Mouse (Mus musculus): ENCODE measurements around the gene Coq8b.

Gene Coq8b

DNA sequence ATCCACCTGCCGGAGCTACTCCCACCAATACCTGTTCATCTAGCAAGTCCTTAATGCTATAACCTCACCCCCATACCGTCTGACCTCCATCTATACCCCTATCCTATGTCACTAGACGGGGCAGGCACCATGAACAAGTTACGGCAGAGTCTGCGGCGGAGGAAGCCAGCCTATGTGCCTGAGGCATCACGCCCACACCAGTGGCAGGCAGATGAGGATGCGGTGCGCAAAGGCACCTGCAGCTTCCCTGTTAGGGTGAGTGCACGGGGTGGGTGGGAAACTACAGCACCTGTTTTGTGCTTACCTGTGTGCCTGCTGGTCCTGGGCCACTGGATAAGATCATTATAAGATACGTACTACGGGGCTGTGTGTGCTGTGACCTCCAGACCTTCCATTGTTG lies 31.9 kb downstream of the Coq8b start:
- ATAC-seq (ENCODE audit: insufficient number of reproducible peaks, low FRiP score, low TSS enrichment) = no peak

- ATAC-seq (ENCODE audit: insufficient number of reproducible peaks, low FRiP score, low TSS enrichment) = no peak
These were observed 33.8 kb downstream of the Coq8b start for GRCm38 (mm10) chr7:27266515-27267128.

DNA sequence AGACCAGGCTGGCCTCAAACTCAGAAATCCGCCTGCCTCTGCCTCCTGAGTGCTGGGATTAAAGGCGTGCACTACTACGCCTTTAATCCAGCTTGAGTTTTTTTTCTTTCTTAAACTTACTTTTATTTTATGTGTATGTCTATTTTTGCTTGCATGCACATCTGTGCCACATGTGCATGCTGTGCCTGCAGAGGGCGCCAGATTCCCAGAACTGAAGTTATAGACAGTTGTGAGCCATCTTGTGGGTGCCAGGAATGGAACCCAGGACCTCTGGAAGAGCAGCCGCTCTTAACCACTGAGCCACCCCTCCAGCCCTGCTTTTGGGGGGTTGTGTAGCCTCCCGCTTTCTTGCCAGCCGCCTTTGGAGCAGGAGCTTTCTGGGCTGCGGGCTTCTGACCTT lies 38.6 kb downstream of the Coq8b start:
- ATAC-seq (ENCODE audit: insufficient number of reproducible peaks, low FRiP score, low TSS enrichment) = no peak

DNA sequence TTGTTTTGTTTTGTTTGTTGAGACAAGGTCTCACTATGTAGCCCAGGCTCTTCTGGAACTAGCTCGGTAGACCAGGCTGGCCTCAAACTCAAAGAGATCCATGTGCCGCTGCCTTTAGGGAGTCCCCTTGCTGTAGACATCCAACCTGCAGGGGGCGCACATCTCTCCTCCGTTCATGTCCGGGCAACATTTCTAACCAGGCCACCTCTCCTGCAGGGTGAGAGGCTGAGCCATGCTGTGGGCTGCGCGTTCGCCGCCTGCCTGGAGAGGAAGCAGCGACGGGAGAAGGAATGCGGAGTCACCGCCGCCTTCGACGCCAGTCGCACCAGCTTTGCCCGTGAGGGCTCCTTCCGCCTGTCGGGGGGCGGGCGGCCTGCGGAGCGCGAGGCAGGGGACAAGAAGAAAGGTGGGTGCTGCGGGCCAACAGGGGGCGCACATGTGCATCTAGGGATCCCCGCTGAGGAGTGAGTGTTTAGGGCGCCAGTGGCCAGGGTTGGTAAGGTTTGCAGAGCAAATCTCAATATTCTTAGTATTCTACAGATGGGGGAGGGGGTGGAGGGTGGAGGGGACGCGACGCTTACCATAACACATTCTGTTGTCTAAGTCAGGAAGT lies 41.0 kb downstream of the Coq8b start:
- ATAC-seq (ENCODE audit: insufficient number of reproducible peaks, low FRiP score, low TSS enrichment) = no peak

GRCm38 (mm10) chr7:27274916-27275315 lies 42.1 kb downstream of the Coq8b start:
- ATAC-seq (ENCODE audit: insufficient number of reproducible peaks, low FRiP score, low TSS enrichment) = no peak

- ATAC-seq (ENCODE audit: insufficient number of reproducible peaks, low FRiP score, low TSS enrichment) = no peak
These were observed 43.2 kb downstream of the Coq8b start for GRCm38 (mm10) chr7:27276021-27276420.

DNA sequence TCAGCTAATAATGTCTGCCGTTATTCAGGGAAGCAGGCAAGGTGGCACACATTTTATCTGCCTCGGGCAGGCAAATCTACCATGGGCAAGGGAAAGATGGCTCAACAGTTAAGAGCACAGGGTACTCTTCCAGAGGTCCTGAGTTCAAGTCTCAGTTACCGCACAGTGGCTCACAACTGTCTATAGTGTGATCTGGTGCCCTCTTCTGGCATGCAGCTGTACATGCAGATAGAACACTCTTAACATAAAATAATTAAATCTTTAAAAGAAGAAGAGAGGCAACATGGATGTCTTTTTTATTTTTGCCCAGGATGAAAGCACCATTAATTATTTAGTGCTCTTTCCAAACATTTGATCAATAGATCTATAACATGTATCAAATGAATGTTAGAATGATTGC lies 44.4 kb downstream of the Coq8b start:
- no peak for ATAC-seq (ENCODE audit: insufficient number of reproducible peaks, low FRiP score, low TSS enrichment)

DNA sequence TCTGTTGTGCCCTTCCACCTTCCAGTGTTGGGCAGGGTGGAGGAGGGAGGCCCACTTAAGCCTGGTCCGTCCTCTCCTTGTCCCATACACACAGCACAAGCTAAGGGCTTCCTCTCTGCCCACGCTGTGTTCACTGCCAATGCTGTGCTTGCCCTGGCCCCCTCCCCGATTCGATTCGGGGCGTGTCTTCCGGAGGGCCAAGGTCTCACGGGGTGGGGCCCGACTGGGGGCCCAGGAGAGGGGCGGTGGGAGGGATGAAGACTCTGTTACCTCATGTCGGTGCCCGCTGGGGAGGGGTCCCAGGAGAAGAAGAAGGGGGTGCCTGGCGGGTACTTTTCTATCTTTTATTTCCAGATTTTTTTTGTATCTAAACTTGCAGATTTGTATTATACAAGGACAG lies 48.9 kb downstream of the Coq8b start:
- no peak for ATAC-seq (ENCODE audit: insufficient number of reproducible peaks, low FRiP score, low TSS enrichment)

- ATAC-seq (ENCODE audit: insufficient number of reproducible peaks, low FRiP score, low TSS enrichment) = no peak
These were observed 49.4 kb downstream of the Coq8b start for GRCm38 (mm10) chr7:27282225-27282624.

DNA sequence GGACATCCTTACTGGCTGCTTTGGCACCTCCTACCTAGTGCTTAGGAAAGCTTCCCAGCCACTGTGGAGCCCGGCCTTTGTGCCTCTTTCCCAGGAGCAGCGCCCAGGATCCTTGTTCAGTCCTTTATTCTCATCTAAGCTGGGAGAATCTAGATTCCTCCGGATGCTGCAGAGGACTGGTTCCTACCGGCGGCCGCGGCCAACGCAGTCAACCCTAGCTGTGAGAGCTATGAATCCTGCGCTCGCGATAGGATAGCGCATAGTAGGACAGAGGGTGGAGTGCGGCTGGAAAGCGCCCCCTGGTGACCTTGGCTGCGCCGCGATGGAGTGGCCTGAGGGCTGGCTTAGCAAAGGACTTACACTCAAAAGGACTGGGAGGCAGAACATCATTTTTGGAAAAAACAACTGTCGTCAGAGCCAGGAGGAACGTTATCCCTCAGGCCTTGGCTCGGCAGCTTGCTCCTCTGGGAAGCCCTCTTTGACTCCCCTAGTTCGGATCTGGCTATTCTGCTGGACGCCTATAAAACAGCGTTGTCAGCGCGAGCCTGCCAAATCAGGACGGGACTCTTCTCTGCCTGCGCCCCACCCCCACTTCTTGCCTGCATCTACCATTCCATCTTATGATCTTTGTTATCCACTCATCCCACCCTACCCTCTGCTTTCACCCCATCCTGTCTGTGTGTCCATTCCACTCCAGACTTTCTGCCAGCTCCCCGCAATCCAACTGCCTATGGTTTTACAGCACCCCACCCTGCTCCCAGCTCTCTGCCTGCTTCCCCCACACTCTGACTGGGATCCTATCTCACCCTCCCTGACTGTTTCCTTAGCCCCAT lies 52.3 kb downstream of the Coq8b start:
- ATAC-seq (ENCODE audit: insufficient number of reproducible peaks, low FRiP score, low TSS enrichment) = no peak

DNA sequence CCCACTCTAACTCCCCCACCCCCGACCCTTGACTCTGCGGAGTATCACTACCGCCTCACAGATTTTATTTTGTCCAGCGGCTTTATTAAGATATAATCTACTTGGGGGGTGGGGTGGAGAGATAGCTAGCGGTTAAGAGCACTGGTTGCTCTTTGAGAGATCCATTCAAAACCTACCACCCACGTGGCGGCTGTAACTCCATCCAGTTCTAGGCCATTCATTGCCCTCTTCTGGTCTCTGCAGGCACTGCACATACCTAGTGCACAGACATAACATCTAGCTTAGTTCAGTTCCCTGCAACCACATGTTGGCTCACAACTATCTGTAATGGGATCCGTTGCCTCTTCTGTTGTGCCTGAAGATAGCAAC lies 52.9 kb downstream of the Coq8b start:
- 0 out of 2 replicates have a peak, but pooled peaks have one; percentile 40 for ATAC-seq (ENCODE audit: insufficient number of reproducible peaks, low FRiP score, low TSS enrichment)

GRCm38 (mm10) chr7:27288732-27289131 lies 55.9 kb downstream of the Coq8b start:
- no peak for ATAC-seq (ENCODE audit: insufficient number of reproducible peaks, low FRiP score, low TSS enrichment)

GRCm38 (mm10) chr7:27290555-27290954 lies 57.7 kb downstream of the Coq8b start:
- ATAC-seq (ENCODE audit: insufficient number of reproducible peaks, low FRiP score, low TSS enrichment) = no peak

DNA sequence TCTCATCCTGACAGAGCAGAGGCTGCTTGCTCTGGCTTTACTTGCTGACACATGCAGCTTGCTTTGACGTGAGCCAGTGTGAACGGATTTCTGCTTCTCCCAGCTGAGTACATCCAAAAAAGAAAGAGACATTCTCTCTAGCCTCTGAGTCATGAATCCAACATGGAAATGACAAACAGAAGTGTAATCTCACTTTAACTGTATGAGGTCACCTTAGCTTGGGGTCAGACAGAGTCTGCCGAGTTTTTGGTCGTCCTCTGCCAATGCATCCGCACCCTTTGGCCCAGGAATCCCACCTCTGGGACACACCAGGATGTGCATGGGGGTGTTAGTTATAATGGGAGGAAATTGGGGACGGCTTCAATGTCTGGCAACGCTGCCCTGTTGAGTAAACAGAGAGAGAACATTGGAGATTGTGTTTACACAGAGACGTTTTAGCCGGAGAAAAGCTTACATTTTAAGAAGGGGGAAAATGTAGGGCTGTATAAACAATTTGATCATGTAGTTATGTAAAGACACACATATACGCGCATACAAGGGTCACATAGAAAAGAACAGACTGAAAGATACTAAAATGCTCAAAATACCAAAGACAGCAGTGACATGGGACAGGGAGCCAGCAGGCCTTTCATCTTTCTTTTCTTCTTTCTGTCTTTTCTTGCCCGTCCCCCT lies 59.1 kb downstream of the Coq8b start:
- ATAC-seq (ENCODE audit: insufficient number of reproducible peaks, low FRiP score, low TSS enrichment) = no peak

GRCm38 (mm10) chr7:27295956-27296355 lies 63.1 kb downstream of the Coq8b start:
- no peak for ATAC-seq (ENCODE audit: insufficient number of reproducible peaks, low FRiP score, low TSS enrichment)

- ATAC-seq (ENCODE audit: insufficient number of reproducible peaks, low FRiP score, low TSS enrichment) = no peak
These were observed 63.7 kb downstream of the Coq8b start for GRCm38 (mm10) chr7:27296518-27296917.

- ATAC-seq (ENCODE audit: insufficient number of reproducible peaks, low FRiP score, low TSS enrichment) = no peak
These were observed 65.3 kb downstream of the Coq8b start for GRCm38 (mm10) chr7:27298033-27298610.

DNA sequence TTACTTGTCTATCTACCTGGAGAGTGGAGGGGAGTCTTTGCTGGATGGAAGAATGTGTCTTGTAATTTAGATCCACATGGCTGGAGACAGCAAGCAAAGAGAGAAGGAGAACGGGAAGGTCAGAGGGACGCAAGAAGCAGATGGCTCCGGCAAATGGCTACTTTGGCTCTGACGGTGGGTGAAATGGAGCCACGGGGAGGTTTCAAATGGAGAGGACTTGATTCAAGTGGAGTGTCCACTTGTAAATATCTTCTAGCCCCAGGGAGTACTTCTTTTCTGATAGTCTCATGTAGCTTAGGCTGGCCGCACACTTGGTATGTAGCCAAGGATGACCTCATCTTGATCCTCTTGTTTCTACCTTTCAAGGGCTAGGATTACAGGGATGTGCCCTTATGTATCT lies 66.0 kb downstream of the Coq8b start:
- no peak for ATAC-seq (ENCODE audit: insufficient number of reproducible peaks, low FRiP score, low TSS enrichment)

GRCm38 (mm10) chr7:27300351-27300750 lies 67.5 kb downstream of the Coq8b start:
- ATAC-seq (ENCODE audit: insufficient number of reproducible peaks, low FRiP score, low TSS enrichment) = no peak

DNA sequence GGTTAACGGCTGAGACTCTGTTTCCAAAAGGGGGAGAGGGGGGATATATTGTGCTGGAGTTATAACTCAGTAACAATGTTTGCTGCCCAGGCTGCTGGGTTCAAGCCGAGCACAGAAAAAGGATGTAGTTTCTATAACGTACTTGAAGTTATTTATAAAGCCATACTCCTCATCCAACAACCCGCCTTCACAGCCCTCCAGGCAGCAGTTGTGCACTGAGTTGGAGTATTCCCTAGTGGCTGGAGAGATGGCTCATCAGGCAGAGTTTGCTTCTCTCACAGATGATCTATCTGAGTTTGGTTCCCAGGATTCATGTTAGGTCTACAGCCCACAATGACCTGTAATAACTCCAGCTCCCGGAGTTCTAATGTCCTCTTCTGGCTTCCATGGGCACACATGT lies 68.0 kb downstream of the Coq8b start:
- ATAC-seq (ENCODE audit: insufficient number of reproducible peaks, low FRiP score, low TSS enrichment) = no peak

- ATAC-seq (ENCODE audit: insufficient number of reproducible peaks, low FRiP score, low TSS enrichment) = no peak
These were observed 69.3 kb downstream of the Coq8b start for GRCm38 (mm10) chr7:27302172-27302571.

Measured in cerebellum, adult (tissue).